Mouse (Mus musculus): Measurements from ENCODE around the gene Mad2l2.

Mad2l2 gene

DNA sequence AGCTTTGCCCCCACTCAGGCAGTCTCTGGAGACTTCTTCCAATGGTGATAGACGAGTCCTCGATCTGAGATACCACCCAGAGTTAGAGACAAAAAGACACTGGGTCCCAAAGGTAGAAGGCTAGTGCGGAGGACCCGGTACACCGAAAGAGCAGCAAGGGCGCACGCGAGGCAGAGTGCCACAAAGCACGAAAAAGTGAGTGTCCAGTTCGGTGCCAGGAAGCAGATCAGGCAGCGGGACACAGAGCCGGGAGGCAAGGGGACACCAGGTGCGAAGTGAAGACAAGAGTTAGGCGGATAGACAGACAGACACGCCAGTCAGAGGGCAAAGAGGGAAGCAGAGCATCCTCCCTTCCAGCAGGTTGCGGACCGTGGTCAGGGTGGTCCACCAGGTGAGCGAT is at the start of gene Mad2l2:
TSS of gene Mad2l2 (plus strand) at position 252 of the 400 bp plus-strand sequence.
- DNase-seq = no peak

DNA sequence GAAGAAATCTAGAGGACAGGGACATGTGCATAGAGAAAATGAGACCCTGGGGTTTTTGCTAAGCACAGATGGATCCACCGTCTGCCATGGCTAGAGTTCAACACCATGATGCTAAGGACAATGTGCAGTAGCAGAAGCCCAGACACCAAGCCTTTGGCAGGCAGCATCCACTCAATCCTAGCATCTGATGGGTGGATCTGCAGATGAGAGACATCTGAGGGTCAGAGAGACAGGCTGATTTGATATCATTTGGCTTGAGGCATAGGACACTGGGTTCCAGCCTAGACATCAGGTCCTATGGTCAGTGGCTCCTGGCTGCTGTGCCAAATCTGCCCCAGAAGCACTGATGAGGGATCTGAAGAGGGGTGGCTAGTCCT is 49.6 kb upstream of the Mad2l2 start:
- DNase-seq = no peak

GRCm38 (mm10) chr4:148081201-148081600 is 49.0 kb upstream of the Mad2l2 start:
- no peak for DNase-seq

GRCm38 (mm10) chr4:148082257-148083044 is 47.7 kb upstream of the Mad2l2 start:
- peak; percentile 86 for DNase-seq

- DNase-seq = peak; percentile 80
These were observed 46.8 kb upstream of the Mad2l2 start for GRCm38 (mm10) chr4:148083176-148083899.

- DNase-seq = no peak
These were observed 45.9 kb upstream of the Mad2l2 start for GRCm38 (mm10) chr4:148084261-148084714.

DNA sequence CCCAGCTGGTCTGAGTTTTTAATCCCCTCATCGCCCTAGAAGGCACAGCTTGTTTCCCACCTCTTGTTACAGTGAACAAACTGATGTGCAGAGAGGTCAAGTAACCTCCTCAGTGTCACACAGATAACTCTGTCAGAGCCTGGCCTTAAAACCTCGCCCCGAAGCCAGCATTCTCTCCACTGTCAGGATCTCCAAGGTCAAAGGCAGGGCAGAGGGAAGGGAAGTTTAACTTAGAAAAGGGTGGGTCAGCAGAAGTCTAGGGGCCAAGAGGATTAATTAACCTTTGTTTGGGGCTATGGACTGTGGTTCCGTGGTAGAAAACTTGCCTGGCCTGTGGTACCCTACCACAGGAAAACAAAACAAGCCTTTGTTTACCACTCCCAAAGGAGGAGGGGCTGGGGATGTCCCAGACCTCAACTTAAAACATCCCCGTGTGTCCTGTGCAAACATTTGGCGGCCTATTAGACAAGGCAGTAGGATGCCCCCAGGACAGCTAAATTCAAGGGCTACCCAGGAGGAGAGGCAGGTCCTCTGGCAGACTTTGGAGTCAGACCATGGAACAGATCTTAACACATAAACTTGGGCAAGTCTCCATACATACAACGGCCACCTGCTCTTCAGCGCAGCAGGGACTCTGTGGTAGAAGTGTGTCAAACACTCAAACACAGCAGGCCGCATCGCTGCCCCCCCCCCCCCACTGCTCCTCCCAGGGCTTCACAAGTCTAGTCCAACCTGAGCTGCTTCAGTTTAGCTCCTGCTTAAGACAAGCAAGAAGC is 44.9 kb upstream of the Mad2l2 start:
- DNase-seq = peak; percentile 65

GRCm38 (mm10) chr4:148085907-148086305 is 44.3 kb upstream of the Mad2l2 start:
- no peak for DNase-seq

GRCm38 (mm10) chr4:148087091-148087906 is 42.9 kb upstream of the Mad2l2 start:
- peak; percentile 52 for DNase-seq

- peak; percentile 96 for DNase-seq
These were observed 42.2 kb upstream of the Mad2l2 start, which contains the start of gene Agtrap for GRCm38 (mm10) chr4:148087907-148088527. Gene Agtrap, minus strand, starts transcription at chr4:148088031.

- no peak for DNase-seq
These were observed 41.0 kb upstream of the Mad2l2 start for GRCm38 (mm10) chr4:148089166-148089565.

DNA sequence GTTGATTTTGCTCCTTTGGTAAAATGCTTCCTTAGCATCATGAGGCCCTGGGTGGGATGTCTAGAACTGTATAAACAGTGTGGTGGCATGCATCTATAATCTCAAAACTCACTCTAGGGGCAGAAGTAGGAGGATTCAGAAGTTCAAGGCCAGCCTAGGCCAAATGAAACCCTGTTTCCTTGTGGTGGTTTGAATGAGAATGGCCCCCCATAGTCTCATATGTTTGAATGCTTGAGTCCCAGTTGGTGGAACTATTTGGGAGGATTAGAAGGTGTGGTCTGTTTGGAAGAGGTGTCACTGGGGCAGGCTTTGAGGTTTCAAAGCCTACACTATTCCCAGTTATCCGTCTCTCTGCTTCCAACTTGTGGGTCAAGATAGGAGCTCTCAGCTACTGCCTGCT is 39.0 kb upstream of the Mad2l2 start:
- no peak for DNase-seq

DNA sequence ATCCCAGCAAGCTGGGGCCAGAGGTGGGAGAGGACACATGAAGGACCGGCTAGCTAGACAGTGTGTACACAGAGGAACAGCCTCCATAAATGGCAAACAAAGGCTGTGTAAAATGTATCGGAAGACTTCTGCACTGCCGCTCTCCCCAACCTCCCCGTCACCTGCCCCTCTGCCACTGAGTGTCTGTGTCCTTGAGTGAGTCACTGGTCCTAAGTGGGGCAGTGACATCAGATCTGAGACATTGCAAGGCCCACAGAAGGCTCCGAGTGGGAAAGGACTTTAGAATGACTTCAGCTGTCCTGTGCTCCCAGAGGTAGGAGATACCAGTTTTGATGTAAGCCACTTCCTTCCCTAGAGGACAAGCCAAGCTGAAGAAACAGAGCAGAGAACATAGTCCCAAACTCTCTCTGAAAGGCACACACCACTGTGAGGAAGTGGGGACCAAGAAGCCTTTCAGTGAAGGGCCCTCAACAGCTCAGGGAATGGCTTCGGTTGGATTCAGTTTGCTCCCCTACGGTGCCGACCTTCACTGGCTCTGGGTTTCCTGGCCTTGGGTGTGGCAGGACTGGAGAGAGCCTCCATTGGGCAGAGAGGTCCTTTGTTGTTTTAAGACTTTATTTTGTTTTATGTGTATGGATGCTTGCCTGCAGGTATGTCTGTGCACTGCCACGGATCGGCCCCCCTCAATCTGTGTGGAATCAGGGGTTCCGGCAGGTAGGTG is 37.5 kb upstream of the Mad2l2 start:
- DNase-seq = no peak

GRCm38 (mm10) chr4:148094161-148094560 is 36.0 kb upstream of the Mad2l2 start:
- peak; percentile 74 for DNase-seq

DNA sequence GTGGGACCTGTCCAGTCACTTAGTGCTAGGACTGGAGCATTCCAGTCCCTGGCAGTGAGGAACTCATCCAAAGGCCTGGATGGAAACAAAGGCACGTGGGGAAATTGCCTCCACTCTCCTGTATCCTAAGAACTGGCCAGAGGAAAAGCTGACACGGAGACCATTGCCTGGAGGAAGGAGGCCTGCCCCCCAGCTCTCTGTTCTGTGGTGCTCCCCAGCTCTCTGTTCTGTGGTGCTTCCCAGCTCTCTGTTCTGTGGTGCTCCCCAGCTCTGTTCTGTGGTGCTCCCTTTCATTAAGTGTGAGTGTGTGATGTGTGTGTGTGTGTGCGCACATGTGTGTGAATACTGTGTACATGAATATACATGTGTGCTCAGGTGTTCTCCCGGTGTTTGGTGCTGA is 35.1 kb upstream of the Mad2l2 start:
- DNase-seq = no peak

GRCm38 (mm10) chr4:148097936-148098335 is 32.2 kb upstream of the Mad2l2 start:
- DNase-seq = peak; percentile 75

- DNase-seq = no peak
These were observed 31.5 kb upstream of the Mad2l2 start for GRCm38 (mm10) chr4:148098666-148099065.

DNA sequence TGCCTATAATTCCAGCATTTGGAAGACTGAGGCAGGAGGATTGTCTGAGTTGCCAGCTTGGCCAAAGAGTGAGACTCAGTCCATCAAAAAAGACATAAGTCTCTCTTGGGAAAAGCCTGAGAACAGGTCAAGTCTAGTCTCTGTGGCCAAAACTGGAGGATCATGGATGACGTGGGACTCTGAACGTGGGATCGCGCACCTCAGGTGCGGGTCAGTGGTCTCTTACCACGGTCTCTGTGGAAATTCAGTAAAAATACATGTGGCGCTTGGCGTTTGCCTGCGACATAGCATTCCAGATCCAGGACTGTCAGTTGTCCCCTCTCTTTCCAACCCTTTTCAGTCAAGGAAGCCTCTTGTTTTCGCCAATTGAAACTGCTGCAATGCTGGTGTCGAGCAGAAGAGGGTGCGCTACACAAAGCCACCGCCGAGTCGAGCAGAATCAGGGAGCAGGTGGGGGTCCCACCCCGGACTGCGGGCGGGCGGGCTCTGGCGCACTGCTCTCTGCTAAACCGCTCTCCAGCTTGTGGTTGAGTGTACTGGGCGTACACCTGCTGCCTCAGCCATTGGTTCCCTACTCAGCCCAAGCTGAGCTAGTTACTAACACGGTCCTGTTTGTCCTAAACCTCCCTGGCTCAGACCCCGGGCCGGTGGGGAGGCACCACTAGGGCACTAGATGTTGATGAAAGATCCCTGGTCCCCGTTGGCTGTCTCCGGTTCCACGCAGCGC is 28.2 kb upstream of the Mad2l2 start:
- peak; percentile 90 for DNase-seq

- DNase-seq = no peak
These were observed 26.0 kb upstream of the Mad2l2 start for GRCm38 (mm10) chr4:148104146-148104545.

DNA sequence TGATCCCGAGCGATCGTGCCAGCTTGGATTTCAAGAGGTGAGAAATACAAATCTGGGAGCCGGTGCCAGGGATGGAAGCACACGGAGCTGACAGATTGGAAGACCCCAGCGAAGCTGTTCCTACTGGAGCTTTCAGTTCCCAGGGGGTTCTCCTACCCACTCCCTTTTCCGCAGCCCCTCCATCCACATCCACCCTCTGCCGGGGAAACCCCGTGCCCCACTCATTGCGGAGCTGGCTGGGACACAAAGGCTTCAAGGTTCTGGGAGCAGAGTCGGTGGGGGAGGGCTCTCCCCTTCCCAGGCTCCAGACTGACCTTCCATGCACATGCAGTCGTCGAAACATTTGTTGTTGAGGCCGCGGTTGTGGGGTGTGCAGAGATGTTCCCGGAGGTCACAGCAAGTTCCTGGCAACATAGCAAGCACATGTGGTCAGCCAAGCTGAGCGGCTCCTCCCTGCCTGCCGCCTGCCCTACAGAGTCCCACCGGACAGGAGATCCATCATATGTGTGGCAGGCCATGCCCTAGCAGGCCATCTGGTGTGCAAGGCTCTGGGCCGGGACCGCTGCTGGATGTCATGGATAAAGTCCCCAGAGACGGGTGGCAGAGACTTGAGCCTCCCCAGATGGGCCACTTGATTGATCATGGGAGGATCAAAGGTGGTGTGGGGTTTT is 22.4 kb upstream of the Mad2l2 start:
- DNase-seq = no peak

All from thymus, postnatal 4 days (tissue).